Mouse (Mus musculus) lung, embryonic 14.5 days (tissue): ENCODE measurements around the gene Fbrsl1. TPM values are rescaled to one million over a fixed set of nuclear protein-coding genes. Genes with fewer than 3 reads are reported as not detected.
A peak's percentile ranks its signal among the peaks of the same experiment; 100 is the strongest.
"Not testable (repeated sequence)": the region's sequence is repeated elsewhere in the genome, so short reads cannot be mapped to it uniquely, and the experiment has no call there.

ENCODE experiments used
- ATAC-seq: fragments of 200-750 bp; cut with Nextera tagmentation; 2 replicates; pipeline ENCODE4 v1.8.0; 2017; ENCODE audit warnings: mild to moderate bottlenecking, moderate TSS enrichment, moderate library complexity; ENCODE audit not compliant: insufficient read depth
- DNase-seq: peaks from one replicate; pipeline ENCODE4 v3.0.0-alpha.2; 2015
- H3K27ac ChIP-seq: fragments of 300-500 bp; sonication (generic); 2 replicates; pipeline ENCODE4 v1.5.1; 2014; ENCODE audit warnings: low read depth, mild to moderate bottlenecking, moderate library complexity
- H3K27me3 ChIP-seq: fragments of 300-500 bp; sonication (generic); 2 replicates; pipeline ENCODE4 v1.6.1; 2014; ENCODE audit warnings: low read length, control low read depth; ENCODE audit not compliant: insufficient read depth
- H3K36me3 ChIP-seq: fragments of 300-500 bp; sonication (generic); 2 replicates; pipeline ENCODE4 v1.6.1; 2014; ENCODE audit warnings: control low read depth; ENCODE audit not compliant: insufficient read depth
- H3K4me1 ChIP-seq: fragments of 300-500 bp; sonication (generic); 2 replicates; pipeline ENCODE4 v1.6.1; 2014; ENCODE audit warnings: antibody characterized with exemption, control low read depth; ENCODE audit not compliant: insufficient read depth
- H3K4me2 ChIP-seq: fragments of 300-500 bp; sonication (generic); 2 replicates; pipeline ENCODE4 v1.6.1; 2014; ENCODE audit warnings: mild to moderate bottlenecking
- H3K4me3 ChIP-seq: fragments of 300-500 bp; sonication (generic); 2 replicates; pipeline ENCODE4 v1.5.1; 2014; ENCODE audit warnings: low read depth, low read length
- H3K9ac ChIP-seq: fragments of 300-500 bp; sonication (generic); 2 replicates; pipeline ENCODE4 v1.6.1; 2014
- H3K9me3 ChIP-seq: fragments of 300-500 bp; sonication (generic); 2 replicates; pipeline ENCODE4 v1.6.1; 2016; ENCODE audit warnings: low read depth, low read length, control low read depth
- CTCF ChIP-seq: IDR thresholded peaks from 2 replicates; pipeline ENCODE4 v1.5.1; 2016; ENCODE audit warnings: antibody characterized with exemption, low read depth
- WGBS: fragments of 180-500 bp; shearing (Covaris S2); extraction: QIAGEN DNeasy Blood & Tissue Kit; methylation state at CpG from one replicate; pipeline ENCODE4 v1.1.7; 2014; 5-methylcytosine and 5-hydroxymethylcytosine counted together
- polyA plus RNA-seq: library from polyadenylated mRNA; unstranded; fragments of >200 nt; fragmentation: Nextera tagmentation; extraction: Ambion mirVana; gene quantifications from 2 replicates; pipeline ENCODE4 v1.2.1, GENCODE M21; 2014

Fbrsl1 gene
- polyA plus RNA-seq, 1 experiment from 2014 or later, result 20.9 TPM

DNA sequence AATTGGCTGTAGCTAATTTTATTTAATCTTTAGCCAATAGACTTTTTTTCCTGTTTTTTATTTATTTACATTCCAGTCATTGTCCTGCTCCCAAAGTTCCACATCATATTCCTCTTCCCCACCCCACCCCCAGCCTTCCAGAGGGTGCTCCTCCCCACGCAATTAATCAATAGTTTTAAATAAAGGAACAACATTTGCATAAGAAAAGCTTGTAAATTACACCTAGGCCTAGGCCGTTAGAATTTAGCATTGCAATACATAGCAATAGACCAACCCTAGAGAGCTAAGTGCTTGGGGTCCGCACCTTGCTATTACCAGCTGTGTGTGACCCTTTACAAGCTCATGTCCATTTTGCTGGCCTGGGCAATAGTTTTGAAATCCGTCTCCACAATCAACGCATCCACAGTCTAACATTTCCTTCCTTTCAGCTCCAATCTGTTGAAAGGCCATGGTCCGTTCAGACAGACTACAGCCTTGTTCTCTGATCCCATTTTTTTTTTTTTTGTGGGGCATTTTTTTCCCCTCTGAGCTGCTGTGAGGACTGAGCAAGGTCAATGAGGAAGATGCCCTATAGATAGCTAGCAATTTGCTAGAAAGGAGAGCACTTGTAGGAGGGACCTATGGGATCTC is 10.6 kb downstream of the Fbrsl1 start:
- no peak overlapping the region for H3K4me2 ChIP-seq
- H3K4me1 ChIP-seq, result no peaks in the 10 kb centered on the region; the same call in 1 of the 2 replicates
- H3K27me3 ChIP-seq, result no peaks in the 10 kb centered on the region
- H3K9ac ChIP-seq, result no peak overlapping the region
- DNase-seq (no peak), ATAC-seq (no peak)
- peaks cover 3% of the 10 kb centered on the region; the same call in 1 of the 2 replicates for H3K36me3 ChIP-seq
- TF ChIP-seq CTCF, result no peak
- H3K9me3 ChIP-seq, result no peaks in the 10 kb centered on the region
- 59% methylated on average over 6 of the region's 6 CpGs for WGBS
- H3K4me3 ChIP-seq, result no peak overlapping the region
- H3K27ac ChIP-seq, result no peak overlapping the region

DNA sequence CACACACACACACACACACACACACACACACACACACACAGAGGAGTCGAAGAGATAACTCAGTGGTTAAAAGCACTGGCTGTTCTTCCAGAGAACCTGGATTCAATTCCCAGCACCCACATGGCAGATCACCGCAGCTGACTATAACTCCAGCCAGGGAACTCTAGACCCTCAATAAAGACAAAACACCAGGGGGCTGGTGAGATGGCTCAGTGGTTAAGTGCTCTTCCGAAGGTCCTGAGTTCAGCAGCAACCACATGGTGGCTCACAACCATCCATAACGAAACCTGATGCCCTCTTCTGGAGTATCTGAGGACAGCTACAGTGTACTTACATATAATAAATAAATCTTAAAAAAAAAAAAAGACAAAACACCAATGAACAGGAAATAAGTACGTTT is 12.1 kb downstream of the Fbrsl1 start:
- H3K4me3 ChIP-seq, ATAC-seq, H3K27me3 ChIP-seq, DNase-seq, H3K4me2 ChIP-seq, H3K27ac ChIP-seq, H3K4me1 ChIP-seq, H3K9me3 ChIP-seq, H3K9ac ChIP-seq: not testable (repeated sequence)
- peaks cover 19% of the 10 kb centered on the region; the same call in 1 of the 2 replicates for H3K36me3 ChIP-seq
- 66% methylated on average over 5 of the region's 5 CpGs for WGBS

DNA sequence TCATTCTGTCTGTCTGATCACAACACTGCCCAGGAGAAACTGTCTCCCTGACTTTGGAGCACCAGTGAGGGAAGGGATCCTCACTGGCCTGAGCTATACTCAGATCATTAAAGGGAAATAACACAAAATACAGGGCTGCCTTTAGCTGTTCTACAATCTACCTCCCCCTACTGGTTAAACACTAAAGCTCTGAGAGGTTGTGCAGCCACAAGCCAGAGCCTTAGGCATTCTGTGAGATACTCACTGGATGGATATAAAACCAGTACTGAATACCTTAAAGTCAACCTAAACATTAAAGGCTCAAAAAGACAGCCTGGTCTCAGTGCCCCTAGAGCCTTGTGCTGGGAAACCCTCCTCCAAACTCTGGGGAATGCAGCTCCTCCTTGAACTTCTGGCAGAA is 13.5 kb downstream of the Fbrsl1 start:
- Histone ChIP-seq H3K4me1 (no peaks in the 10 kb centered on the region; the same call in 1 of the 2 replicates), H3K4me3 (no peak overlapping the region), H3K27me3 (no peaks in the 10 kb centered on the region), H3K9ac (no peak overlapping the region), H3K9me3 (no peaks in the 10 kb centered on the region), H3K4me2 (no peak overlapping the region), H3K27ac (no peak overlapping the region), H3K36me3 (peaks cover 25% of the 10 kb centered on the region)
- no peak for ATAC-seq
- peak; percentile 52 for TF ChIP-seq CTCF
- DNase-seq, result peak; percentile 47

DNA sequence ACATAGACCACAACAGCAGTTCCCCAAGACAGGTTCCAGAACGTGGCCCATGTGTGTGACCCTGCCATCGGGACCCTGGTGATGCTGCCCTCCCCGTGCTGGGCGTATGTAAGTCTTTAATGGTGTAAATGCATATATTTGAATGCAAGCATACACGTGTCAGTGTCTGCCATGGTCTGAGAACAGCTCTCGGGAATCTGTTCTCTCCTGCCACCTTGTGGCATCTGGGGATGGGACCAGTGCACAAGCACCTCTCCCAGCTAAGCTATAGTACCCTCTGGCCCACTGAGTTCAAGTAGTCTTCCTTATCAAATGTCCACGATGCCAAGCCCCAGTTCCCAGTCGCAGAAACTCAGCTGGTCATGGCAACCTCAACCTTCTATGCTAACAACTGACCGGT is 19.3 kb downstream of the Fbrsl1 start:
- Histone ChIP-seq H3K9ac (no peak overlapping the region), H3K4me2 (no peak overlapping the region), H3K36me3 (peaks cover 28% of the 10 kb centered on the region), H3K4me1 (no peaks in the 10 kb centered on the region), H3K27ac (no peak overlapping the region), H3K27me3 (no peaks in the 10 kb centered on the region), H3K9me3 (no peaks in the 10 kb centered on the region), H3K4me3 (no peak overlapping the region)
- peak; percentile 87 for ATAC-seq
- peak; percentile 84 for DNase-seq
- 36% methylated on average over 9 of the region's 9 CpGs for WGBS
- peak; percentile 80 for TF ChIP-seq CTCF

DNA sequence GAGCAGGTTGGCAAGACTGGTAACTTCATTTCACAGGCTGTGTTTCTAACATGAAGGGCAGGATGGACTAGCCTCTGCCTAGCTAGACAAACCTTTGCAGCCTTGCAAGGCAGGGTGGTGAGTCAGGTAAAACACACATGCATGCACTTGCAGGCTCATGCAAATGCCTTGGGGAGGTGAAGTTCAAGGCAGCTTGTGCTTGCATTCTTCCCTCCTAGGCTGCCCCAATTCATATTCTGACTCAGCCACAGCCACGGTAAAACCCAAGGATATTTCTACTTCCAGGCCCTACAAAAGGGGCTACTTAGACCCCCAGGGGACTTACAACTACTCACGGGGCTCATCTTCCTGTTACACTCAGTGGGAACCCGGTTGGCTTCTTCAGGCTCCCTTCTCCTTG is 20.0 kb downstream of the Fbrsl1 start:
- WGBS, result 85% methylated on average over 3 of the region's 3 CpGs

DNA sequence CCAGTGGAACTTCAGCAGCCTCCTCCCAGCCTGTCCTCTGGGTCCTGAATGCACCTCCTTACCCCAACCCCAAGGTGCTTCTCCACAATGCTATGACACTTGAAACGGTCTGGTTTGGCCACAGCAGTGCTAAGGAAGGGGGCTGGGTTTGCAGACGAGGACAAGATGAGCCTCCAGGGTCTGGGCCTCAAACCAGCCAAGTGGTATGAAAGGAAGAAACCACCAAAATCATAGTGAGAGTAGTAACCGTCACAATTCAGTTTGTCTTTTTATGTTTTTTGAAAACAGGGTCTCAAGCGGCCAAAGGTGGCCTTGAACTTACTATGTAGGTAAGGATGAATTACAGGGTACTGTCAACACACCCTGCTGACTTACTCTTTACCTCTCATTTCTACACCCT is 23.1 kb downstream of the Fbrsl1 start:
- H3K36me3 ChIP-seq, result 0 out of 2 replicates have a peak, but pooled peaks cover 3% of the 10 kb centered on the region
- WGBS, result 77% methylated on average over 4 of the region's 4 CpGs
- H3K27me3 ChIP-seq, result no peaks in the 10 kb centered on the region
- H3K4me1 ChIP-seq, result no peaks in the 10 kb centered on the region
- H3K4me2 ChIP-seq, result no peak overlapping the region
- ATAC-seq (no peak), DNase-seq (no peak)
- no peak for TF ChIP-seq CTCF
- no peaks in the 10 kb centered on the region for H3K9me3 ChIP-seq
- no peak overlapping the region for H3K9ac ChIP-seq
- no peak overlapping the region for H3K27ac ChIP-seq
- no peak overlapping the region for H3K4me3 ChIP-seq

More for the DNA sequence above, 20.0 kb downstream of the Fbrsl1 start:
- Histone ChIP-seq H3K27ac (no peak overlapping the region), H3K9ac (no peak overlapping the region), H3K4me1 (no peaks in the 10 kb centered on the region), H3K27me3 (no peaks in the 10 kb centered on the region), H3K36me3 (peaks cover 28% of the 10 kb centered on the region), H3K4me2 (no peak overlapping the region), H3K9me3 (no peaks in the 10 kb centered on the region), H3K4me3 (no peak overlapping the region)
- no peak for DNase-seq
- no peak for TF ChIP-seq CTCF
- no peak for ATAC-seq

DNA sequence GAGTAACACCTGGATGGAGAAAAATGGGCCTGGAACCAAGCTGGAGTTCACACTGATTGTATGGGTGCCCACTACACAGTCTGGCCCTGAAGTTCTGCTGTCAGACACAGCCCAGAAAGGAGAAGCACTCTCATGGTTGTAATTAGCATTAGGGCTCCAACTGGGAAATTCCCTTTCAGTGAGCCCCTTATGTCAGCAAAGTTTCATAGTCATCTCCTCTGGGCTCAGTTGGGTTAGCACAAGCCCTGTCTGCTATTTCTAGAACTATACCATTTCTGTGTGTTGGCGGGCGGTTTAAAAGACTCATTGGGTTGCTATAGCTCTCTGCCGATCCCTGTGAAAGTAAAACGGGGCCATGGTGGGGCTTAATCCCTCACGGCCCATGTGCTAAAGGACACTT is 24.1 kb downstream of the Fbrsl1 start:
- 0 out of 2 replicates have a peak, but pooled peaks cover 3% of the 10 kb centered on the region for H3K36me3 ChIP-seq
- H3K4me1 ChIP-seq, result no peaks in the 10 kb centered on the region
- ATAC-seq (no peak), DNase-seq (no peak)
- 85% methylated on average over 5 of the region's 5 CpGs for WGBS
- H3K27me3 ChIP-seq, result no peaks in the 10 kb centered on the region
- no peak overlapping the region for H3K4me2 ChIP-seq
- no peak for TF ChIP-seq CTCF
- no peak overlapping the region for H3K27ac ChIP-seq
- no peaks in the 10 kb centered on the region for H3K9me3 ChIP-seq
- H3K4me3 ChIP-seq, result no peak overlapping the region
- no peak overlapping the region for H3K9ac ChIP-seq
